Comparison of ENCODE assay signal across 10 mouse cellular contexts in the genomic region with DNA sequence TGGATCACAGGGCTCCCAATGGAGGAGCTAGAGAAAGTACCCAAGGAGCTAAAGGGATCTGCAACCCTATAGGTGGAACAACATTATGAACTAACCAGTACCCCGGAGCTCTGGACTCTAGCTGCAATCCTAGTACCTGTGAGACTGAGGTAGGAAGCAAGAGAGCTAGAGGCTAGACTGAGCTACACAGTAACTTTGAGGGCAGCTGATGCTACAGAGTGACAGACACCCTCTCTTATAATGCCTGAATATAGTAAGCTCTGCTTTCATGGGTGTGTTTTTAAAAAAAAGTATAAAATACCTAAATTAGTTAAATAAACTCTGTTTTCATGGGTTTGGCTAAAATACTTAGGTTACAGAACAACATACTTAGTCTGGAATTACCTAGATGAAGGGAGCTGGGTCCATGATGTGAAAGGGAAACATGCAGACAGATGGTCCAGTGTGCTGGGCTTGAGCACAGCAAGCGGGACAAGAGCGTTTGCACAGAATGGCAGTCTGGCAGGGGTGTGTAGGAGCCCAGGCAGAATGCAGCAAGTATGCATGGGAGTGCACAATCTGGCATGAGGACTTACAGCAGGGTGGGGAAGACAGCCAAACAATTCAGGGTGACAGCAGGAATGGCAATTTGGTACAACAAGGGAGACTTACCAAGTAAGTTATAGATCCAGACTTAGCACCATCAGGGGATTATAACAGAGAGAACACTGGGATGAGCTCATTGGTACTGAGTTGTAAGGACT.
DNase-seq lines count a peak whose midpoint lies in the region; ATAC-seq lines count a peak whose summit lies in the region.
"Had no signal": no experiment of that assay in that cellular context is flagged by ENCODE, and none has a peak within 500 bp of the region (broad histone marks: within the 10 kb centered on the region; RNA-seq: fewer than 3 reads in every experiment).

No protein-coding gene starts in this region.

- H3K4me3 ChIP-seq in forebrain, embryonic 14.5 days (ENCODE audit: low read depth, low read length): no peak overlapping the region
- no peak overlapping the region for H3K4me3 ChIP-seq in neural tube, embryonic 15.5 days (replicated peaks)
- H3K4me3 ChIP-seq: liver, embryonic 12.5 days had no signal

- peak; percentile 99 for ATAC-seq in forebrain, embryonic 14.5 days
- peak; percentile 56; the same call in 1 of the 2 replicates for ATAC-seq in neural tube, embryonic 15.5 days (ENCODE audit: low FRiP score)
- ATAC-seq: liver, embryonic 12.5 days had no signal

- no peaks in the 10 kb centered on the region for H3K4me1 ChIP-seq in forebrain, embryonic 14.5 days (ENCODE audit: control insufficient read depth, insufficient read depth, low read length)
- H3K4me1 ChIP-seq in neural tube, embryonic 15.5 days: no peaks in the 10 kb centered on the region

- no peaks in the 10 kb centered on the region for H3K27me3 ChIP-seq in forebrain, embryonic 14.5 days (replicated peaks; ENCODE audit: control insufficient read depth, insufficient read depth, low read length)
- no peaks in the 10 kb centered on the region for H3K27me3 ChIP-seq in neural tube, embryonic 15.5 days (replicated peaks)
- H3K27me3 ChIP-seq: liver, embryonic 12.5 days had no signal

- no peaks in the 10 kb centered on the region for H3K36me3 ChIP-seq in forebrain, embryonic 14.5 days (ENCODE audit: control insufficient read depth, insufficient read depth, low read length)
- no peaks in the 10 kb centered on the region for H3K36me3 ChIP-seq in neural tube, embryonic 15.5 days
- H3K36me3 ChIP-seq: liver, embryonic 12.5 days had no signal

- 63% methylated on average over 3 of the region's 3 CpGs for WGBS in forebrain, embryonic 14.5 days
- WGBS in neural tube, embryonic 15.5 days: 64% methylated on average over 3 of the region's 3 CpGs

- H3K9me3 ChIP-seq in forebrain, embryonic 14.5 days (replicated peaks; ENCODE audit: control insufficient read depth, low read length): no peaks in the 10 kb centered on the region
- H3K9me3 ChIP-seq in neural tube, embryonic 15.5 days (replicated peaks): no peaks in the 10 kb centered on the region
- H3K9me3 ChIP-seq: liver, embryonic 12.5 days had no signal

- no peak overlapping the region for H3K4me2 ChIP-seq in forebrain, embryonic 14.5 days (ENCODE audit: low read length)
- no peak overlapping the region for H3K4me2 ChIP-seq in neural tube, embryonic 15.5 days
- H3K4me2 ChIP-seq: liver, embryonic 12.5 days had no signal

- DNase-seq in frontal cortex, adult 2 months (ENCODE audit: extremely low spot score in 1 of 2, low spot score in 1 of 2): peak; percentile 41 to 52
- DNase-seq in frontal cortex, postnatal 14 days (ENCODE audit: low spot score in 2 of 2): no peak
- DNase-seq in forebrain, embryonic 14.5 days (ENCODE audit: low spot score): peak; percentile 91
- peak; percentile 66 to 90 for DNase-seq in layer of hippocampus, postnatal 14 days (ENCODE audit: low spot score in 2 of 2)
- DNase-seq in urinary bladder, postnatal 14 days (ENCODE audit: low spot score): no peak
- no peak for DNase-seq in spleen, postnatal 14 days (ENCODE audit: low spot score in 2 of 2)
- no peak for DNase-seq in thymus, postnatal 4 days
- DNase-seq: kidney, postnatal 10 days had no signal

- peak overlapping the region; percentile 78; the same call in 1 of the 2 replicates for H3K27ac ChIP-seq in forebrain, embryonic 14.5 days (ENCODE audit: low read depth, low read length)
- no peak overlapping the region for H3K27ac ChIP-seq in neural tube, embryonic 15.5 days (replicated peaks)
- H3K27ac ChIP-seq: liver, embryonic 12.5 days had no signal

- H3K9ac ChIP-seq in forebrain, embryonic 14.5 days (ENCODE audit: low read length): no peak overlapping the region
- no peak overlapping the region for H3K9ac ChIP-seq in neural tube, embryonic 15.5 days (replicated peaks)
- H3K9ac ChIP-seq: liver, embryonic 12.5 days had no signal

Comparison
In these comparisons a context has a peak if more than half of its experiments do, and no peak if none do; other contexts are left out.
1. DNase-seq: peak in frontal cortex, adult 2 months (2 of 2), forebrain, embryonic 14.5 days (single experiment) and layer of hippocampus, postnatal 14 days (2 of 2); none in frontal cortex, postnatal 14 days (0 of 2), urinary bladder, postnatal 14 days (single experiment), spleen, postnatal 14 days (0 of 2) and thymus, postnatal 4 days (single experiment).